ENCODE assay signal across 8 mouse cellular contexts in the genomic region with DNA sequence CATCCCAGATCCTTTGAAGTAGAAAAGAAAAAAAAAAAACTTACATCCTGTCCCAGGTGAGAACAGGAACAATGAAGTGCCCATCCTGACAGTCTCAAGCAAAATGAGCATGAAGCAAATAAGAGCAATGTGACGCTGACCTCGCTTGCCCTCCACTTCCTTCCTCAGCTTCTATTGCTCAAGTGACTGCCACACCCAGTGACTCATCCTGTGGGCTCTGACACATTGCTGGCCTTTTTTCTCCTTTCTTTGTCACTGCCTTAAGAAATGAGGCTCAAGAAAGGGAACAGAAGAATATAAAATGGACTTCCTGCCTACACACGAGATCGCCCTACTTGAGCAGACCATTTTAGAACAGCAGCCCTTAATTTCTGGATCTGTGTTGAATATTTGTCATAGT. TPM values are rescaled to one million over a fixed set of nuclear protein-coding genes. Genes with fewer than 3 reads are reported as not detected.
DNase-seq lines count a peak whose midpoint lies in the region; ATAC-seq lines count a peak whose summit lies in the region.

No protein-coding gene starts in this region.

- intact Hi-C loops in heart, postnatal 36 days (cut with DNase I), result no loop called here

- ATAC-seq in embryonic facial prominence, embryonic 14.5 days (ENCODE audit: low read depth), result no peak
- peak; percentile 93 for ATAC-seq in megakaryocyte, adult 5-6 weeks (ENCODE audit: poor library complexity, severe bottlenecking)
- no peak for ATAC-seq in neural tube, embryonic 15.5 days (ENCODE audit: low FRiP score)
- ATAC-seq in midbrain, embryonic 14.5 days (ENCODE audit: low FRiP score, low TSS enrichment), result no peak

- no peak overlapping the region for H3K4me2 ChIP-seq in embryonic facial prominence, embryonic 14.5 days (ENCODE audit: low read depth, low read length)
- H3K4me2 ChIP-seq in neural tube, embryonic 15.5 days, result no peak overlapping the region
- no peak overlapping the region for H3K4me2 ChIP-seq in midbrain, embryonic 14.5 days (ENCODE audit: low read length)

- H3K9ac ChIP-seq in embryonic facial prominence, embryonic 14.5 days (ENCODE audit: low read depth, low read length), result no peak overlapping the region
- no peak overlapping the region for H3K9ac ChIP-seq in neural tube, embryonic 15.5 days (replicated peaks)
- no peak overlapping the region for H3K9ac ChIP-seq in midbrain, embryonic 14.5 days (replicated peaks; ENCODE audit: low read length)

- H3K9me3 ChIP-seq in embryonic facial prominence, embryonic 14.5 days (ENCODE audit: control insufficient read depth, low read length), result no peaks in the 10 kb centered on the region
- H3K9me3 ChIP-seq in embryonic facial prominence, embryonic 10.5 days, result no peaks in the 10 kb centered on the region
- H3K9me3 ChIP-seq in neural tube, embryonic 15.5 days (replicated peaks), result no peaks in the 10 kb centered on the region
- no peaks in the 10 kb centered on the region for H3K9me3 ChIP-seq in midbrain, embryonic 14.5 days (ENCODE audit: control insufficient read depth, low read length)

- no peaks in the 10 kb centered on the region for H3K27me3 ChIP-seq in embryonic facial prominence, embryonic 14.5 days (replicated peaks; ENCODE audit: control insufficient read depth, insufficient read depth, low read length)
- no peaks in the 10 kb centered on the region for H3K27me3 ChIP-seq in embryonic facial prominence, embryonic 10.5 days (replicated peaks; ENCODE audit: low read depth, poor library complexity, severe bottlenecking)
- no peaks in the 10 kb centered on the region for H3K27me3 ChIP-seq in neural tube, embryonic 15.5 days (replicated peaks)
- H3K27me3 ChIP-seq in midbrain, embryonic 14.5 days (ENCODE audit: control insufficient read depth, insufficient read depth, low read length), result no peaks in the 10 kb centered on the region

- peak; percentile 19 for DNase-seq in embryonic facial prominence, embryonic 14.5 days (ENCODE audit: low spot score)
- DNase-seq in embryonic facial prominence, embryonic 10.5 days (ENCODE audit: low spot score), result no peak
- DNase-seq in adrenal gland, adult 8-10 months, result peak; percentile 33
- peak; percentile 60 to 62 for DNase-seq in heart, postnatal 36 days
- DNase-seq in ovary, postnatal 10 days (ENCODE audit: low spot score), result no peak
- no peak for DNase-seq in midbrain, embryonic 14.5 days

- no peak overlapping the region for H3K27ac ChIP-seq in embryonic facial prominence, embryonic 14.5 days (replicated peaks; ENCODE audit: low read depth, low read length)
- H3K27ac ChIP-seq in embryonic facial prominence, embryonic 10.5 days (replicated peaks), result no peak overlapping the region
- H3K27ac ChIP-seq in neural tube, embryonic 15.5 days (replicated peaks), result no peak overlapping the region
- no peak overlapping the region for H3K27ac ChIP-seq in midbrain, embryonic 14.5 days (replicated peaks; ENCODE audit: low read depth, low read length)

- H3K4me1 ChIP-seq in embryonic facial prominence, embryonic 14.5 days (ENCODE audit: control insufficient read depth, insufficient read depth, low read length), result peaks cover 9% of the 10 kb centered on the region; the same call in 1 of the 2 replicates
- 0 out of 2 replicates have a peak, but pooled peaks cover 5% of the 10 kb centered on the region for H3K4me1 ChIP-seq in embryonic facial prominence, embryonic 10.5 days
- 0 out of 2 replicates have a peak, but pooled peaks cover 2% of the 10 kb centered on the region for H3K4me1 ChIP-seq in neural tube, embryonic 15.5 days
- peaks cover 2% of the 10 kb centered on the region; the same call in 1 of the 2 replicates for H3K4me1 ChIP-seq in midbrain, embryonic 14.5 days (ENCODE audit: control insufficient read depth, insufficient read depth, low read length)

- WGBS in embryonic facial prominence, embryonic 14.5 days, result 75% methylated on average over 4 of the region's 4 CpGs
- WGBS in embryonic facial prominence, embryonic 10.5 days, result 78% methylated on average over 4 of the region's 4 CpGs
- WGBS in neural tube, embryonic 15.5 days, result 84% methylated on average over 4 of the region's 4 CpGs
- 91% methylated on average over 4 of the region's 4 CpGs for WGBS in midbrain, embryonic 14.5 days

- H3K36me3 ChIP-seq in embryonic facial prominence, embryonic 14.5 days (ENCODE audit: control insufficient read depth, insufficient read depth, low read length), result no peaks in the 10 kb centered on the region
- H3K36me3 ChIP-seq in embryonic facial prominence, embryonic 10.5 days (replicated peaks), result no peaks in the 10 kb centered on the region
- H3K36me3 ChIP-seq in neural tube, embryonic 15.5 days, result 0 out of 2 replicates have a peak, but pooled peaks cover under 1% of the 10 kb centered on the region
- no peaks in the 10 kb centered on the region for H3K36me3 ChIP-seq in midbrain, embryonic 14.5 days (ENCODE audit: control insufficient read depth, insufficient read depth, low read length)

- H3K4me3 ChIP-seq in embryonic facial prominence, embryonic 14.5 days (ENCODE audit: low read depth, low read length), result no peak overlapping the region
- H3K4me3 ChIP-seq in embryonic facial prominence, embryonic 10.5 days, result no peak overlapping the region
- H3K4me3 ChIP-seq in neural tube, embryonic 15.5 days (replicated peaks), result no peak overlapping the region
- no peak overlapping the region for H3K4me3 ChIP-seq in midbrain, embryonic 14.5 days (replicated peaks; ENCODE audit: low read depth, low read length)

RNA-seq across cellular contexts. Expression of a gene that starts 42.9 kb away (rescaled TPM):
- 38.8 and 40.4 TPM in 2 replicates for polyA plus RNA-seq in embryonic facial prominence, embryonic 14.5 days (2014; fragmentation: Nextera tagmentation; extraction: Ambion mirVana)
- 10.9 and 16.5 TPM in 2 replicates for polyA plus RNA-seq in embryonic facial prominence, embryonic 10.5 days (2016; fragmentation: Nextera tagmentation; extraction: Ambion mirVana)
- total RNA-seq in adrenal gland, adult 8-10 months (2022), result 10 to 100 TPM; 20.3 to 41.2 (median 29.3) TPM
- 10 to 100 TPM in 1 of 2 experiments, 1 to 10 TPM in 1; 7.3 to 12.7 TPM for total RNA-seq in heart, postnatal 36 days (2021)
- total RNA-seq in megakaryocyte, adult 5-6 weeks (2015), result 121 and 132 TPM in 2 replicates
- 107 and 113 TPM in 2 replicates for total RNA-seq in megakaryocyte, adult 5-6 weeks (2017)
- polyA plus RNA-seq in neural tube, embryonic 15.5 days (2015; fragmentation: Nextera tagmentation; extraction: Ambion mirVana), result 83.9 and 97.2 TPM in 2 replicates
- 87.3 and 93.9 TPM in 2 replicates for polyA plus RNA-seq in midbrain, embryonic 14.5 days (2014; fragmentation: Nextera tagmentation; extraction: Ambion mirVana)

Comparison
In these comparisons a context has a peak if more than half of its experiments do, and no peak if none do; other contexts are left out.
1. DNase-seq: peak in embryonic facial prominence, embryonic 14.5 days (single experiment), adrenal gland, adult 8-10 months (single experiment) and heart, postnatal 36 days (2 of 2); none in embryonic facial prominence, embryonic 10.5 days (single experiment), ovary, postnatal 10 days (single experiment) and midbrain, embryonic 14.5 days (single experiment).